Mouse (Mus musculus) liver, postnatal 0 days (tissue): ENCODE results near the gene Hnrnpa2b1.

ENCODE experiments used
- CTCF ChIP-seq: sonication (generic); IDR thresholded peaks from 2 replicates; pipeline ENCODE4 v1.5.1; 2016; ENCODE audit warnings: antibody characterized with exemption, low read depth
- EP300 ChIP-seq: IDR thresholded peaks from 2 replicates; pipeline ENCODE4 v1.6.1; 2016; ENCODE audit warnings: antibody characterized with exemption, low read depth, mild to moderate bottlenecking

GRCm38 (mm10) chr6:51510094-51510493 is 40.4 kb upstream of the Hnrnpa2b1 start:
- TF ChIP-seq CTCF (peak; percentile 83), EP300 (no peak)
